Mouse (Mus musculus) midbrain, embryonic 16.5 days (tissue): ENCODE data around the gene Glp2r. TPM values are rescaled to one million over a fixed set of nuclear protein-coding genes. Genes with fewer than 3 reads are reported as not detected.
A peak's percentile ranks its signal among the peaks of the same experiment; 100 is the strongest.

Experiments used
- ATAC-seq: fragments of 200-750 bp; cut with Nextera tagmentation; 2 replicates; pipeline ENCODE4 v1.8.0; 2017; ENCODE audit warnings: moderate TSS enrichment
- H3K27ac ChIP-seq: fragments of 300-500 bp; sonication (generic); 2 replicates; pipeline ENCODE4 v1.5.1; 2014; ENCODE audit warnings: mild to moderate bottlenecking, low read length, mixed read lengths
- H3K27me3 ChIP-seq: fragments of 300-500 bp; sonication (generic); 2 replicates; pipeline ENCODE4 v1.6.1; 2014; ENCODE audit warnings: low read depth, low read length, mixed read lengths; ENCODE audit not compliant: control insufficient read depth, insufficient read depth
- H3K36me3 ChIP-seq: fragments of 300-500 bp; sonication (generic); 2 replicates; pipeline ENCODE4 v1.6.1; 2014; ENCODE audit warnings: mild to moderate bottlenecking, low read length, moderate library complexity, mixed read lengths; ENCODE audit not compliant: control insufficient read depth, insufficient read depth
- H3K4me1 ChIP-seq: fragments of 300-500 bp; sonication (generic); 2 replicates; pipeline ENCODE4 v1.6.1; 2014; ENCODE audit warnings: mild to moderate bottlenecking, low read length, mixed read lengths; ENCODE audit not compliant: control insufficient read depth, insufficient read depth
- H3K4me2 ChIP-seq: fragments of 300-500 bp; sonication (generic); 2 replicates; pipeline ENCODE4 v1.6.1; 2014; ENCODE audit warnings: mild to moderate bottlenecking, low read length, mixed read lengths
- H3K4me3 ChIP-seq: fragments of 300-500 bp; sonication (generic); 2 replicates; pipeline ENCODE4 v1.5.1; 2014; ENCODE audit warnings: low read depth, mild to moderate bottlenecking, low read length, moderate library complexity, mixed read lengths
- H3K9ac ChIP-seq: fragments of 300-500 bp; sonication (generic); 2 replicates; pipeline ENCODE4 v1.6.1; 2014; ENCODE audit warnings: low read depth, low read length, mixed read lengths
- H3K9me3 ChIP-seq: fragments of 300-500 bp; sonication (generic); replicated peaks from 2 replicates; pipeline ENCODE4 v1.6.1; 2014; ENCODE audit warnings: mild to moderate bottlenecking, low read length, mixed read lengths; ENCODE audit not compliant: control insufficient read depth, poor library complexity, severe bottlenecking
- WGBS: fragments of 180-500 bp; shearing (Covaris S2); extraction: QIAGEN DNeasy Blood & Tissue Kit; methylation state at CpG from one replicate; pipeline ENCODE4 v1.1.7; 2014; 5-methylcytosine and 5-hydroxymethylcytosine counted together
- polyA plus RNA-seq: library from polyadenylated mRNA; unstranded; fragments of >200 nt; fragmentation: Nextera tagmentation; extraction: Ambion mirVana; gene quantifications from 2 replicates; pipeline ENCODE4 v1.2.1, GENCODE M21; 2015

Glp2r gene
- polyA plus RNA-seq, 1 experiment from 2014 or later, result 0.15 TPM

DNA sequence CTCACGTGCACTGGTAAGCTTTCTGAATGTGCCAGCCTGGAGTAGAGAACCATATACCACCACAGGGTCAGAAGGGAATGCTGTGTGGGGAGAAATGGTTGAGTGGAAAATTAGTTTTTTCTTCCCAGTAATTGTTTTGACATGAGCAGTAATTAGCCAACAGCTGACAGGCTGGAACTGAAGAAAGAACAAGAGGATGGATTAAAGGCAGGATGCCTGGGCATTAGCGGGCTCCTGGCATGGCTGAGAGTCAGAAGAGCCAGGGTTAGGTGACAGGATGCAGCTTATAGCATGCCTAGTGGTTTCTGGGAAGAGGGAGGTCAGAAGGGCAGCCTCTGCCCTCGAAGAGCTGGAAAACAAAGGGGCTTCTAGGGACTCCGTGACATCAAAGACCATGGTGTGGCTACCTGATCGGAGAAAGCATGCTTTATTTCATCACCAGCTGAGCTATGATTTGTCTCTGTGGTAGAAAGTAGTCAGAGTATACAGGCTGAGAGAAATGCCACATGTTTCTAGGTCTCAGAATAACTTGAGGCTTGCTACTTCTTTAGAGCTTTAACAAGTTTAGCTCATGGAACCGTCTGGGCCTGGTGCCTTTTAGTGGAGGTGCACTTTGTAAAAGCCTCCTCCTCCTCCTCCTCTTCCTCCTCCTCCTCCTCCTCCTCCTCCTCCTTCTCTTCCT, 133.9 kb downstream of the Glp2r start:
- Histone ChIP-seq H3K27ac (no peak overlapping the region), H3K9ac (no peak overlapping the region), H3K27me3 (no peaks in the 10 kb centered on the region), H3K4me1 (no peaks in the 10 kb centered on the region), H3K4me3 (no peak overlapping the region), H3K4me2 (no peak overlapping the region), H3K9me3 (no peaks in the 10 kb centered on the region), H3K36me3 (no peaks in the 10 kb centered on the region)
- whole genome bisulfite sequencing, result 65% methylated on average over 6 of the region's 6 CpGs
- no peak for ATAC-seq

DNA sequence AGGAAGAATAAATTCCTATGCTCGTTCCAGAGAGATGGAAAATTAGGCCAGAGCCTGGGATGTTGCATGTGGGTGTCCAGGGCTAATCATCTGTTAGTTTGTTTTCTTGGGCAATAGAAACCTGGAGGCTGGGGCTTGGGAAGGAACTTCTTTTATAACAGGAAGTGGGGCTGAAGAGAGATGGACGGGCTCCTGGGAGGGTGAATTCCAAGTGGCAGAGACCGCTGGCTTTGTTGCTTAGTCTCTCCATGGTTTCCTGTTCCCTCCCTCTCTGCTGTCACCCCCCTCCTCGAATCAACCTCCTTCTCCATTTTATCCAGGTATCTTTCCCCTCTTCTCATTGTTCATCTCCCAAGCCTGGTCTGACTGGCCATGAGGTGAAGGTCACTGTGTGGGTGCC, 134.8 kb downstream of the Glp2r start:
- no peaks in the 10 kb centered on the region for H3K9me3 ChIP-seq
- ATAC-seq, result no peak
- H3K9ac ChIP-seq, result no peak overlapping the region
- WGBS, result 77% methylated on average over 4 of the region's 4 CpGs
- no peaks in the 10 kb centered on the region for H3K27me3 ChIP-seq
- no peak overlapping the region for H3K27ac ChIP-seq
- no peaks in the 10 kb centered on the region for H3K36me3 ChIP-seq
- H3K4me3 ChIP-seq, result no peak overlapping the region
- no peak overlapping the region for H3K4me2 ChIP-seq
- H3K4me1 ChIP-seq, result no peaks in the 10 kb centered on the region

DNA sequence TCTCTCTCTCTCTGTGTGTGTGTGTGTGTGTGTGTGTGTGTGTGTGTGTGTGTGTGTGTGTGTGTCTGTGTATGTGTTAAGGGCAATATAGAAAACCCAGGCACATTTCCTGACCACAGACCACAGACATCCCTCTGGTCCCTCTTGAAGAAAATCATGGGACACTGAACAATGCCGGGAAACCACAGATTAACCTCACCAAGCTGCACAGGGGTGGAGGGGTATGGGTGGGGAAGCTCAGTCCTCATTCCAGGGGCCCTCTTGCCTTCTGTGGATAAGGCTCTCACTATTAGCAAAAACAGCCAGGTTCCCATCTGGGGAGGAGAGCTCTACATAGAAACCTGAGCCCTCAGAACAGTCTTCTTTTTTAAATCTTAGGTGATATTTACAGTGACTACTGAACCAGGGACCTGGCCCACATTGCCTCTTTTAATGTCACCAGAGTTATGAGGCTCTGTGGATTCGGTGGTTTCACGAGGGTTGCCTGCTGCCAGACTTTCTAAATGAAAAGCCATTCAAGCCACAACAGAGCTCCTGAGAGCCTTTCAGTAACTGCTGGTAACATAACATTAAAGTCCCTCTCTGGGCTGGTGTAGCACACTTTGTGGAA, 137.2 kb downstream of the Glp2r start:
- H3K4me2 ChIP-seq, result no peak overlapping the region
- H3K36me3 ChIP-seq, result no peaks in the 10 kb centered on the region
- no peak for ATAC-seq
- H3K9me3 ChIP-seq, result no peaks in the 10 kb centered on the region
- H3K27me3 ChIP-seq, result no peaks in the 10 kb centered on the region
- H3K27ac ChIP-seq, result no peak overlapping the region
- H3K9ac ChIP-seq, result no peak overlapping the region
- no peak overlapping the region for H3K4me3 ChIP-seq
- 63% methylated on average over 3 of the region's 3 CpGs for WGBS
- H3K4me1 ChIP-seq, result no peaks in the 10 kb centered on the region

DNA sequence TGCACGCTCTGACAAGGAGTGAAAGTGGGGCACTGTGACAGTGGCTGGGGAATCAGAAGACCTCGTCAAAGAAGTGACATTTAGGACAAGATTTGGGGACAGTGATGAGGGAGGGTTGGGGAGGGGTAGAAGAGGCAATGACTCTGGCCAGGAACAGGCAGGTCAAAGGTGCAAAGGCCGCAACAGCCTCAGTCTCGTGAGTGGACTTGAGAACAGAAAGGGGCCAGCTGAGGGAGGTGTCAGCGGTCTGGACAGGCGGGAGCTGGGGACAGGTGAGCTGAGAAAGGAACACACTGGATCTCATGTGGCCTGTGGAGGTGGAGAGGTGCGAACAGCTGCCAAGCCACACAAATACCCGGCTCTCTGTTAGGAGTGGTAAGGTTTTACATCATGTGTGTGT, 138.0 kb downstream of the Glp2r start:
- Histone ChIP-seq H3K9ac (no peak overlapping the region), H3K27ac (no peak overlapping the region), H3K4me1 (no peaks in the 10 kb centered on the region), H3K4me2 (no peak overlapping the region), H3K4me3 (no peak overlapping the region), H3K27me3 (no peaks in the 10 kb centered on the region), H3K36me3 (no peaks in the 10 kb centered on the region), H3K9me3 (no peaks in the 10 kb centered on the region)
- 82% methylated on average over 8 of the region's 8 CpGs for WGBS
- no peak for ATAC-seq

DNA sequence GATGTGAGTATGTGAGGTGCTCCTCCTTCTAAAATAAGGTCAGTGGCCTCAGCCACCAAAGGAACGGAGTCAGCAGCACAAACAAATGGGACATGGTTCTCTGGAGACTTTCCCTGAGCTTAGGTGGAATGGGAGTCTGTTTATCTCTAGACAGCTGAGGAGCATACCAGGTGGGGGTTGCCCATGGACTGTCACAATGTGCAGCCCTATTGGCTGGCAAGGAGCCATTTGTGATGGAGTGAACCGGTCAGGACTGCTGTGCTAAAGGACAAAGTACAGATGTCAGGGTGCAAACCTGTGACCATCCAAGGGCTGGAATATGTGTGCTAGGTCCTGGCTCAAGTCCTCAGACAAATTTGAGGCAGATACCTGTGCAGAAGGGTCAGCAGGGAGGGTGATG, 142.4 kb downstream of the Glp2r start:
- no peaks in the 10 kb centered on the region for H3K27me3 ChIP-seq
- H3K36me3 ChIP-seq, result no peaks in the 10 kb centered on the region
- 93% methylated on average over 2 of the region's 2 CpGs for WGBS
- no peak overlapping the region for H3K9ac ChIP-seq
- no peak overlapping the region for H3K4me3 ChIP-seq
- ATAC-seq, result no peak
- no peak overlapping the region for H3K4me2 ChIP-seq
- H3K27ac ChIP-seq, result no peak overlapping the region
- no peaks in the 10 kb centered on the region for H3K4me1 ChIP-seq
- no peaks in the 10 kb centered on the region for H3K9me3 ChIP-seq

DNA sequence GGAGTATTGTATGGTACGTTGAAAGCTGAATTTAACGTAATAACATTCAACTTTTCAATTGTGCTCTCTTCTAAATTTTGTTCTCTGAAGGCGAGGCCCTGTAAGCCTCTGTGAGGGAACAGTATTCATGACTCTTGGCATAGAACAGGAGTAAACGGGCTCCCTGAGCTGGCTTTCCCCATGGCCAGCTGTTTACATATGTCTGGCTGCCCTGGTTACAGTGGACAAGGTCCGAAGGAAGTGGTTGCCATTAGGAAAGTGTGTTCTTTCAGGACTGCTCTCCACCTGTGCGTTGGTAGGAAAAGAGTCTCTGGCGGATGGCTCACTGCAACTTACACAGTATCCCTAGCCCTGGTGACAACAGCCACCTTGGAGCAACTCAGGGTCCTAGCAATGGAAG, 143.8 kb downstream of the Glp2r start:
- ATAC-seq, result no peak
- Histone ChIP-seq H3K27ac (no peak overlapping the region), H3K4me1 (no peaks in the 10 kb centered on the region), H3K36me3 (no peaks in the 10 kb centered on the region), H3K9me3 (no peaks in the 10 kb centered on the region), H3K4me2 (no peak overlapping the region), H3K4me3 (no peak overlapping the region), H3K9ac (no peak overlapping the region), H3K27me3 (no peaks in the 10 kb centered on the region)
- WGBS, result 86% methylated on average over 7 of the region's 7 CpGs

DNA sequence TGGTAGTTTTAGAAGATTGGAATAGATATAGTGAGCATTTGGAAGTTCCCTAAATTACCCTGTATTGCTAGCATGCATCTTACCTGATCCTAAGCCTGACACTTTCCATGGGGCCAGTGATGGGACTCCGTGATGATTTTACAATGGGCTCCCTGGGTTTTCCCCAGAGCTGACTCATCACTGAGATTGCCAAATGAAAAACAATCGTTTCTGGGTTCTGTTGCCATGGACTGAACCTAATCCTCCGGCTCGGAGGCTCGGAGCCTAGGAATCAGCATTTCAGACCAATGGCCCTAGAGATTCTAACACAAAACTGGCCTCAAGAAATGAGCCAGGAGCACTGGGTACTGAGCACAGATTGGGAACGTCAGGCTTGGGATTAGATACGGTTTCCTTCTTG, 148.6 kb downstream of the Glp2r start:
- no peaks in the 10 kb centered on the region for H3K27me3 ChIP-seq
- no peak overlapping the region for H3K9ac ChIP-seq
- no peak overlapping the region for H3K27ac ChIP-seq
- no peaks in the 10 kb centered on the region for H3K36me3 ChIP-seq
- no peak for ATAC-seq
- 75% methylated on average over 7 of the region's 7 CpGs for WGBS
- no peak overlapping the region for H3K4me3 ChIP-seq
- no peaks in the 10 kb centered on the region for H3K4me1 ChIP-seq
- no peak overlapping the region for H3K4me2 ChIP-seq
- no peaks in the 10 kb centered on the region for H3K9me3 ChIP-seq

DNA sequence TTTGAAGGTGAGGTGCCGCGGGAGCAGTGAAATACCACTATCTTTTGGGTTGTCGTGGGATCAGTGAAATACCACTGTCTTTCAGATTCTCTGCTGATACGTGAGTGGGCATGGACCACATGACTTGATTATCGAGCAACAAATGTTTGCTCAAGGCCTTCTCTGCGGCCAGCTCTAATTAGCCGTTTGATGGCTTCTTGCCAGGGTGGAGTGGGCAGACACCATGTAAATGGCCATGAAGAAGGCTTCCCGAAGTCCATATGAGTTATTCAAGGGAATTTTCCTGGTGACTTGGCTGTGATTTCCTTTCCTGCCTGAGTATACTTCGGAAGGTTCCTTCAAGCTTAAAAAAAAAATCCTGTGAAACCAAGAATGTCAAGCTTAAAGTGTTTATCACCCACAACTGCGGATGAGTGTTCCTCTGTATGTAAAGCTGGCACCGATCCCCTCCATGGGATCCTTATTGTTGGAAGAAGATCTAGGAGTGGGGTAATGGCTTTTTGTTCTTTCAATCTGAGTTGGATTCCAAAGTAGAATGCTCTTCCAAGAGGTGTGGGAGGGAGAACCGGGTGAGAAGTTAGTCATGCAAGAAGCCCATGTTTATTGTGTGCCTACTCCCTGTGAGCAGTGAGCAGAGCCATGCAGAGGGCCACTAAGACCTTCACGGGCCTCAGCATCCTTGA, 154.3 kb downstream of the Glp2r start:
- no peak overlapping the region for H3K9ac ChIP-seq
- no peaks in the 10 kb centered on the region for H3K36me3 ChIP-seq
- H3K4me2 ChIP-seq, result no peak overlapping the region
- no peak for ATAC-seq
- H3K27me3 ChIP-seq, result no peaks in the 10 kb centered on the region
- no peaks in the 10 kb centered on the region for H3K9me3 ChIP-seq
- no peak overlapping the region for H3K4me3 ChIP-seq
- WGBS, result 82% methylated on average over 13 of the region's 13 CpGs
- no peak overlapping the region for H3K27ac ChIP-seq
- H3K4me1 ChIP-seq, result peaks cover 4% of the 10 kb centered on the region

DNA sequence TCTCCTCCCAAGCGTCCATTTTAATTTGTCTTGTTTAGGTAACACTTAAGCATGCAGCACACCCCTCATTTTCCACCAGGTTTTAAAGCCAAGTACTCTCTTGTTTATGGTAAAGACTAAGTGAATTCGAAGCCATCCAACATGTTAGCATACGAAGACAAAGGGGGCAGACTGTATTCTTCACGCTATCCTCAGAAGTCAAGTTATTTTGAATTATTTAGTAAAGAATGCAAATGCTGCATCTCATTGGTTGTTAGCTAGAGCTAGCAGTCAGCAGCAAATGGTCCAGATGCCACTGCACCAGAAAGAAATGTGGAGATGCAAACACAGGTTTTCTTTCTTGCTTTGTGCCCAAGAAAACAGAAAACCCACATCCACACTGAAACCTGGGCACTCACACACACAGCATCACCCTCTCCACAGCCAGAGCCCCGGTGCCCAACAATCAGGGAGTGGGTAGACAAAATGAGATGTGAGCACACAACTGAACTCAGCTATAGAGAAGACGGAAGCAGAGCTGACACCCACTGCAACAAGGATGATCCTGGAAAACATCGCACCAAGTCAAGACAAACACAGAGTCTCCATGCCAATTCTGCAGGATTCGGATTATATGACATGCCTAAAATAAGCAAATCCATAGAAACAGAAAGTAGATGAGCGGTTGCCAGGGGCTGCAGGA, 158.7 kb downstream of the Glp2r start:
- H3K4me2 ChIP-seq, result no peak overlapping the region
- ATAC-seq, result peak; percentile 58; the same call in 1 of the 2 replicates
- peak overlapping the region; percentile 71 for H3K27ac ChIP-seq
- no peak overlapping the region for H3K4me3 ChIP-seq
- H3K4me1 ChIP-seq, result peaks cover 7% of the 10 kb centered on the region
- no peak overlapping the region for H3K9ac ChIP-seq
- no peaks in the 10 kb centered on the region for H3K36me3 ChIP-seq
- WGBS, result 72% methylated on average over 9 of the region's 9 CpGs
- H3K27me3 ChIP-seq, result no peaks in the 10 kb centered on the region
- no peaks in the 10 kb centered on the region for H3K9me3 ChIP-seq
